Mouse (Mus musculus): ENCODE data around the gene Cox7a2l.

The Cox7a2l gene

GRCm38 (mm10) chr17:83517280-83518015 lies at the start of gene Cox7a2l:
Gene Cox7a2l (minus strand): TSS chr17:83517330.
- in situ Hi-C loops (cut with MboI, MseI): loop anchor here (10.0 kb wide), 1 partner anchor 243 kb away; no protein-coding TSS in a partner anchor

- in situ Hi-C loops (cut with MboI, MseI): no loop called here
These were observed 48.4 kb upstream of the Cox7a2l start for GRCm38 (mm10) chr17:83565506-83565905.

- in situ Hi-C loops (cut with MboI, MseI): no loop called here
These were observed 47.1 kb upstream of the Cox7a2l start for GRCm38 (mm10) chr17:83564119-83564820.

- in situ Hi-C loops (cut with MboI, MseI): no loop called here
These were observed 46.6 kb upstream of the Cox7a2l start for GRCm38 (mm10) chr17:83563703-83564111.

DNA sequence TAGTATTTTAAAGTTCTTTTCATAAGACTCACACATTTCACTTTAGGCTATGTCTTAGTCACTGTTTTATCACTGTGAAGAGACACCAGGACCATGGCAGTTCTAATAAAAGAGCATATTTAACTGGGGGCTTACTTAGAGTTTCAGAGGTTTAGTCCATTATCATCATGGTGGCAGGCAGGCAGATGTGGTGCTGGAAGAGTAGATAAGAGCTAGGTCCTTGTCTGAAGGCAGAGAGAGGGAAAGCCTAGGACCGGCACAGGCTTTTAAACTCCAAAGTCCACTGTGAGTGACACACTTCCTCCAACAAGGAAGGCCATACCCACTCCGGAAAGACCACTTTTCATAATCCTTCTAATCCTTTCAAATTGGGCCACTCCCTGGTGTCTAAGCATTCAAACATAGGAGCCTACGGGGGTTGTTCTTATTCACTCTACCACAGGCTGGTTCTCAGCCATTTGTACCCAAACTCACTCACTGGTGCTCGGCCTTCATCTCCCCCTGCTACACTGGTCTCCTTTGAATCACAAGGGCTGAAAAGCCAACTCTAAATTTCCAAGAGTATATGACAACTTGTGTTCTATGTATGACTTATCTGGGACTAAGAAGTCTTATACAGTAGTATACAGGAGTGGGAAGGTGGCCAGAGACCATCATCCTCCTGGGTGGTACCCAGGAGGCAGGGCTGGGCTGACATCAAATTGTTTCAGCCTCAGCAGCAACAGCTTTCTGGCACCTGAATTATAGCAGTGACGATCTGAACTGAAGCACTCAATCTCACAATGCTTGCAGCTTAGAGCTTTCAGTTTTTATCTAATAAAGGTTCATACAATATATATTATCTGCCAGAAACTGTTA lies 45.3 kb upstream of the Cox7a2l start:
- in situ Hi-C loops (cut with MboI, MseI): no loop called here

- in situ Hi-C loops (cut with MboI, MseI): no loop called here
These were observed 42.0 kb upstream of the Cox7a2l start for GRCm38 (mm10) chr17:83559081-83559480.

DNA sequence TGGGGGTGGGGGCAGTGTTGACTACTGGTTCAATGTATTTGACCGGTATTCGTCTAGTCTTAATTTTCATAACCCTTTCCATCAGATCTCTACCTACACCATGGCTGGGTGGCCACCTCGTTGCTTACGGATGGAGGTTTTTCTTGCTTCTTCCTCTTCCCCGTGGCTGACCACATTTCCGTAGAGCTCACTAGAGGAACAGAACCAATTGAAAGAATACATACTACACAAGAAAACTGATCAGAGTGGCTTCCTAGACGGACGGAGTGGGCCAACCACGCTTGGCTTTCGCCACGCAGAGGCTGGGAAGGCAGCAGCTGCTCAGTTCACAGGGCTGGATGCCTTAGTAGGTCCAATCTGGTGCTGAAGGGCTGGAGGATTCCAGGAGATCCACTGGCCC lies 38.7 kb upstream of the Cox7a2l start:
- in situ Hi-C loops (cut with MboI, MseI): no loop called here

GRCm38 (mm10) chr17:83554997-83555396 lies 37.9 kb upstream of the Cox7a2l start:
- in situ Hi-C loops (cut with MboI, MseI): no loop called here

- in situ Hi-C loops (cut with MboI, MseI): no loop called here
These were observed 31.5 kb upstream of the Cox7a2l start for GRCm38 (mm10) chr17:83548501-83549233.

GRCm38 (mm10) chr17:83547145-83547544 lies 30.0 kb upstream of the Cox7a2l start:
- in situ Hi-C loops (cut with MboI, MseI): no loop called here

GRCm38 (mm10) chr17:83545756-83546742 lies 28.9 kb upstream of the Cox7a2l start:
- in situ Hi-C loops (cut with MboI, MseI): no loop called here

DNA sequence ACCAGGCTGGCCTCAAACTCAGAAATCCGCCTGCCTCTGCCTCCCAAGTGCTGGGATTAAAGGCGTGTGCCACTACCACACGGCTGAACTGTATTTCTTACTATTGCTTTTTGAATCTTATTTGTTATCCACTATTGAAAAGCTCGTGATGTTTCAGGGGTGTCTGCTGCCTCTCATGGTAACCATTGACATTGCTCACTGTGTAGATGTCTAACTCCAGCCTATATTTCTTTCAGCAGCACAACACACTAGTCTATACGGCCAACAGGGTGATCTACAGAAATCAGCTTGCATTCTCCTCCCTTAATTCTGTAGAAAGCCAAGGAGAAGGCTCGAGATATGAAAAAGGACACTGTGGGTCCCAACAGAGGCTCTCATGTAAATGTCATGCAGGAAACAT lies 28.1 kb upstream of the Cox7a2l start:
- in situ Hi-C loops (cut with MboI, MseI): no loop called here

GRCm38 (mm10) chr17:83542424-83542823 lies 25.3 kb upstream of the Cox7a2l start:
- in situ Hi-C loops (cut with MboI, MseI): no loop called here

- in situ Hi-C loops (cut with MboI, MseI): no loop called here
These were observed 22.3 kb upstream of the Cox7a2l start for GRCm38 (mm10) chr17:83539262-83540037.

- in situ Hi-C loops (cut with MboI, MseI): no loop called here
These were observed 21.6 kb upstream of the Cox7a2l start for GRCm38 (mm10) chr17:83538694-83539093.

DNA sequence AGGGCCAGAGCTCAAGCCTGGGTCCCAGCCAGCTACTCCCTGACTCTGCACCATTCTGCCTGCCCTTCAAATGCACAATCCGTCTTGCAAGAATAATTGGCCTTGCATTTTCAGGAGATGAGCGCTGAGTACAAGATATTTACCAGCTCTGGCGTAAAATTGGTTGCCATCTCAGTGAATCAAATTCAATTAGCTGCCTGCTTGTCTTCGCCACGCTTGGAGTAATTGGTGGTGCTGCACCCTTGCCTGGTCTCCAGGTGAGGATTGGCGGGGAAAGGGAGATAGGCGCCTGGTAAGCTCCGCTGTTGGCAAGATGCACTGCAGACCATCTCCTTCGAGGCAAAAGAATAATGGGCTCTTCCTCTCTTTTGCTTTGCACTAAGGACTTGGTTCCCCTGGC lies 21.0 kb upstream of the Cox7a2l start:
- in situ Hi-C loops (cut with MboI, MseI): no loop called here

GRCm38 (mm10) chr17:83533150-83533549 lies 16.0 kb upstream of the Cox7a2l start:
- in situ Hi-C loops (cut with MboI, MseI): no loop called here

DNA sequence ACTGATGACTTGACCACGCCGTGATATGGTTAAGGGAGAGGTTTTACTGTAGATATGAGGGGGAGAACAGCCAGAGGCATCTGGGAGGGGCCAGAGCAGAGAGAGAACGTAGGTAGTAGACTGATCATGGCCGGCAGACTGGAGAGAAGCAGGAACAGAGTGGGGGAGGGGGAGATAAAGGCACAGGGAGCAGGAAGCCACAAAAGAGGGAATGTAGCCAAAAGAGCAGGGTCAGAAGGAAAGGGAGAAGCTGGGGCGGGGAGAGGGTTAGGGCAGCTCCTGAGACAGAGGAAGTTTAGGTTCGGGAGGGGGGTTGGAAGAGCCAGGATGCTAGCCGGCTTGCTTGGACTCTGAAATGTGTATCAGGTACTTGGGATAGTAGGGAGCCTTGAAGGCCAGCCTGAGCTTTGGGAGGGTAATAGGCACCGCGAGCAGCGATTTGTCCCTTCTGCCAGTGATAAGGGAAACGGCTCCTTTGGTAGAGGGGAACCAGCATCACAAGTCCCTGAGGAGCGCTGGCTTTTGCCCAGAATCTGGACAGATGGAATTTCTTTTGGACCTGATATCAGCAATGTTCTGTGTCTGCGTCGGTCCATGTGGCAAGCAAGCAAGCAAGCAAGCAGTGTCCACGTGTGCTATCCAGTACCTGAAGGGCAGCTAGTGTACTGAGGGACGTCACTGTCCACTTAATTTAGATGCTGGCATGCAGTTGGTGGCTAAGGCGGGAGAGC lies 10.7 kb upstream of the Cox7a2l start:
- in situ Hi-C loops (cut with MboI, MseI): no loop called here
